1 mouse cellular context compared by ENCODE assay signal in the genomic region with DNA sequence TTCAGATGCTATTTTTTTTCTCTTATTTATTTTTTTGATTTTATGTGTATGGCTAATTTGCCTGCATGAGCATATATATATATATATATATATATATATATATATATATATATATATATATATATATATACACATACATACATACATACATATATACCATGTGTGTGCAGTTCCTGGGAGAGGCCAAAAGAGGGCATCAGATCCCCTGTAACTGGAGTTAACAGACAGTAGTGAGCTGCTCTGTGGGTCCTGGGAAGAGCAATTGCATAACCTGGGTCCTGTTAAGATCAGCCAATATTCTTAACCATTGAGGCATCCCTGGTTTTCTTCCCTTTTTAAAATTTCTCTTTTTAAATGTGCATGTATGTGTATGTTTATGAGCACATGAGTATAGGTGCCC.
TF ChIP-seq lines count a peak whose summit lies in the region.

No protein-coding gene starts in this region.

TF ChIP-seq in MEL, 35 proteins besides CTCF, POLR2A, EP300 and RAD21:
- no peak for TF ChIP-seq MXI1 (IDR thresholded peaks at IDR 0.05; ENCODE audit: low read depth, low read length)
- no peak for TF ChIP-seq ZC3H11A (IDR thresholded peaks at IDR 0.05; ENCODE audit: low read depth, low read length)
- TF ChIP-seq MYB (IDR thresholded peaks at IDR 0.05; ENCODE audit: low read depth, low read length) = no peak
- no peak for TF ChIP-seq POLR2AphosphoS2 (IDR thresholded peaks at IDR 0.05; ENCODE audit: low read length)
- no peak for TF ChIP-seq BHLHE40 (IDR thresholded peaks at IDR 0.05; ENCODE audit: borderline replicate concordance, low read depth, low read length)
- no peak for TF ChIP-seq USF2 (IDR thresholded peaks at IDR 0.05; ENCODE audit: borderline replicate concordance in 1 of 2, insufficient read depth in 1 of 2, low read depth in 1 of 2, low read length in 2 of 2)
- no peak for TF ChIP-seq JUND (IDR thresholded peaks at IDR 0.05; ENCODE audit: low read depth, low read length)
- no peak for TF ChIP-seq RCOR1 (IDR thresholded peaks at IDR 0.05; ENCODE audit: low read depth, low read length)
- no peak for TF ChIP-seq NRF1 (IDR thresholded peaks at IDR 0.05; ENCODE audit: insufficient read depth, low read depth, low read length, poor library complexity, severe bottlenecking)
- TF ChIP-seq TCF12 (IDR thresholded peaks at IDR 0.05; ENCODE audit: low read depth, low read length) = no peak
- no peak for TF ChIP-seq ZNF384 (IDR thresholded peaks at IDR 0.05; ENCODE audit: low read depth, low read length)
- no peak for TF ChIP-seq TAL1 (IDR thresholded peaks at IDR 0.05; ENCODE audit: low read length)
- no peak for TF ChIP-seq POLR2AphosphoS5 (IDR thresholded peaks at IDR 0.05; ENCODE audit: borderline replicate concordance, low read depth, low read length)
